Mouse (Mus musculus): ENCODE data around the gene Tubgcp3.
A peak's percentile ranks its signal among the peaks of the same experiment; 100 is the strongest.
"Not testable (repeated sequence)": the region's sequence is repeated elsewhere in the genome, so short reads cannot be mapped to it uniquely, and the experiment has no call there.

Gene Tubgcp3

GRCm38 (mm10) chr8:12672056-12672881 is at the start of gene Tubgcp3:
Tubgcp3 (minus strand) TSS chr8:12672248.
- DNase-seq = peak; percentile 91 to 92

DNA sequence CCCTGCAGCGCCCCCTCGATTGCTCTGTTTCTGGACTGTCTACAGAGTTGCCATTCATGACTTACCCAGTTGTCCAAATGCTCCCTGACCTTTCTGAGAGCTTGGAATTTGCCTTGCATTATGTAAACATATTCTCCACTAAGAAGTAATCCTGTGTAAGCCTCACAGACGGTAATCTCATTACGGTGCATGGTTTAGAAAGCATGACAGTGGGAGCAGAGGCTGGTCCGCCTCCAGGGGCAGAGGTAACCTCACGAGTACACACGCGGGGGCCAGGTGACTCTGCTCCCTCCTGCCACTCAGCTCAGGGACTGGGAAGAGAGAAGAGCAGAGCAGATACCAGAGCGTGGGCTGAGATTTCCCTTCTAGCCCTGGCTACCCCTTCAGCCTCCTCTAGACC is 47.0 kb upstream of the Tubgcp3 start:
- no peak for DNase-seq

- DNase-seq = no peak
These were observed 44.0 kb upstream of the Tubgcp3 start for GRCm38 (mm10) chr8:12715861-12716585.

DNA sequence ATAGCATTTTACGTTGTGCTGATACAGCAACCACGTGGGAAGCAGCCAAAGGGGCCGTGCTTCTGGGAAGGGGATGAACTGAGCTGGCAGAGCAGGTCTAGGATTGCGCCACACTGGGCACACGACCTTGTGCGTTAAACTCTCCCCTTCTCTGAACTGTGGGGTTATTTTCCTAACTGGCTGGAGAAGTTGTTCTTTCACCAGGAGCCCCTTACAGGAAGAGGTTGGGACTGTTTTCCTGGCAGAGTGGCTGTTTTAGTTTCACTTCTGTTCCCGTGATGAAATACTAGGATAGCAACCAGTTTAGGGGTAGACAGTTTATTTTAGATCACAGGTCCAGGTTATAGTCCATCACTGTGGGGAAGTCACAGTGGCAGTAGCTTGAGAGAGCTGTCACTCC is 39.6 kb upstream of the Tubgcp3 start:
- no peak for DNase-seq

DNA sequence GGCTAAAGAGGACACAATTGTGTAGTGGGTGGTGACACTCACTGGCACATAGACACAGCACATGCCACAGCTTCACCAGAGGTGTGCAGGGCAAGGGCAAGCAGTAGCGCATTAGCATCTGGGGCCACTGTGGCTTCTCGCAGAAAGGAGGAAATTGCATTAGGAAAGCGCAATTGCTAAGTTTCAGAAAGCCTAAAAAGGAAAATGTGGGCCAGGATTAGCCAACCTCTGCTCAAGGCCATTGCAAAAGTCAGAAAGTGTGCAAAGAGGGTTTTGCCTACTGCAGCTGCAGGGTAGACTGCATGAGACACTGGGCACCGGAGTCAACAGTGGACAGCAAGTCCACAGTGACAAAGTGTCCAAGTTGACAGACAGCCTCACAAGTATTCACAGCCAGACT is 31.5 kb upstream of the Tubgcp3 start:
- DNase-seq = no peak

DNA sequence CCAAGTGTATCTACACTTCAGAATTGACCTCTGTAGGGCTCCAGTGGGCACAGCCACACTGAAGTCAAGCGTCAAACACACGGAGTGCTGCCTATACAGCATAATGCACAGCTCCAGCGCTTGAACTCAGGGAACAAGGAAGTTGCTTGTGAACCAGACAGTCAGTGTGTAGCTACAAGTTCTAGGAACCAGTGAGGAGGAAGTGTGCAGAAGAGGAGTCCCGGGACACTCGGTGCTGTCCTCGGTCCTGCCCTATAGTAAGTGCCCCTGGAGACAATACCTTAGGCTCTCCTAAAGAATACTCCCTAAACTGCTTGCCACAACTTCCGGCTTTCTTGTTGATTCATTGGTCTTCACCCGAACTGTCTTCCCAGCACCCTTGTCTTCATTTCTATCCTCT is 30.2 kb upstream of the Tubgcp3 start:
- DNase-seq = no peak

DNA sequence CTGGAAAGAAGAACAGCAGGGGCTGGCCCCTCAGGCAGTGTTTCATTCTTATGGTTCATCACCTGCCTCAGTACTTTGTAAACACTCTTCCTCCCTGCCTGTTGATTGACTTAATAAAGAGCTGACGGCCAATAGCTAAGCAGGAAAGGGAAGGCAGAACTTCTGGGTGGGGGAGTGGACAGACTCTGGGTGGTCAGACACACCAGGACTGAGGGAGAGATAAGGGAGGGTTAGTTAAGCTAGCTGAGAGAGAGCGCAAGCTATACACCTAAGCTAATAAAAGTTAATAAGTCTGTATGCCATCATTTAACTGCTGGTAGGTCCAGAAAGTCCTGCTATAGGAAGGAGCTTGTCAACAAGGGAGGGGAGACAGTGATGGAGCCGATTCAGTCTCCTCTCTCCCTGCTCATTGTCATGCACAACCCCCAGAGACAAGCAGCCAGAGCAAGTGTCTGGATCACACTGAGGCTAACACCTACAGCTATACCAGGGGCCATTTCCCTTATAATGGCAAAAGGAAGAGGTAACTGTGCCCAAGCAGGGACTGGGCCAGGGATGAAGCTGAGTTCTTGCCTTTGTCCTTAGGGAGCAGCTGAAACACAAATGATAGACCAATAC is 26.7 kb upstream of the Tubgcp3 start:
- no peak for DNase-seq

- no peak for DNase-seq
These were observed 16.8 kb upstream of the Tubgcp3 start for GRCm38 (mm10) chr8:12688851-12689250.

GRCm38 (mm10) chr8:12677529-12677928 is 5.5 kb upstream of the Tubgcp3 start:
- peak; percentile 89 to 91 for DNase-seq

DNA sequence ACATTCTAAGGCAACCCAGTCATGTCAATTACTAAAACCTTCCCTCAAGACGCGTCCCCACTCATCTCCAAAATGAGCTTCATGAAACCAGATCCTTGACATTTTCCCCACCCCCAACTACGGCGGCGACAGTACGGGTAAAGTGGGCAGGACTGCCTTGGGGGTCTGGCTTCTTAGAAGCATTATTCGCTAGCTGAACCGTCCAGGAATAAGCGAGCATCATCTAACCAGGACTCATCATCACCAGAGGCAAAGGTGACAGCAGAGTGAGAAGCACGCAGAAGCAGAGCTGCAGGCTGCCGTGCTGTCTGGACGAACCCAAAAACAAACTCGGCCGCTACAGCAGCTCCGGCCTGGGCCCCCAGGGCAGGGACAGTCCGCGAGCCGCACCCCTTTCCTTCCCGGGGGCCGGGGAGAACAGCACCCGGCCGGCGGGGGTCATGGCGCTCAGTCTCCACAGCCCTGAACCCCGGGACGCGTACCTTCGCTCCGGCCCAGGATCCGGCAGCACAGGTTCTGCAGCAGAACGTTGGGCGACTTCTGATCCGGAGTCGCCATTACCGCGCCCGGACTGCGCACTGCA is 484 bp downstream of the Tubgcp3 start:
- DNase-seq = no peak

- no peak for DNase-seq
These were observed 1.1 kb downstream of the Tubgcp3 start for GRCm38 (mm10) chr8:12670965-12671364.

DNA sequence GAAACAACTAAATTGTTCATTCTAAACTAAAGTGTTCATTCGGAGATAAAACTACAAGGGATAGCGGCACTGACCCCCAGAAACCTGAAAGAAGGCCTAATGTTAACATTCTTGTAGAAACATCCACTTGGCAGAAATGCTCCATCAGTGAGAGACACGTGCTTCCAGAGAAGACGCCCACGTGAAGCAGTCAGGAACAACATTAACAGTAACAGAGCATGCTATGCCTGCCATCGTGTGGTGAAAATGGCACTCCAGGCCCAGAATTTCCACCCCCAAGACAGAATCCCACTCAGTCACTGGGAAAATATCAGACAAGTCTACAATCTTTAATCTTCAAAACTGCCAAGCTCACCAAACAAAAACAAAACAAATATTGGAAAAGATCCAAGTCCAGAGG is 3.2 kb downstream of the Tubgcp3 start:
- DNase-seq = no peak

DNA sequence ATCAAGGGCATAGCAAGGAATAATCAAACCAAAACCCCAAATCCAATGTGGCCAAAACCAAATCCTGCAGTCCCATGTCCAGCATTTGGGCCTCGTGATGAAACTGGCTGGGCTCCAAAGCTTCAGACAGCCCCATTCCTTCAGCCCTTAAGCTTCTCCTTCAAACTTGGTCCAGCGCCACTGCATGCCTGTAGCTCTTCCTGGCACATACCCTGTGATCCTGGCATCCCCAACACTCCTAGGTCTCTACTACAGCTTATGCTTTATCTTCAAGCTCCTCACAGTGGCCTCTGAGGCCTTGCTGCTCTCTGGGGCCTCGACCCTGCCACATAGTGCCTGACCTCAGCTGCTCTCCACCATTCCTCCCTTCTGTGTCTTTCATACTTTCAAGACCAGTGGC is 5.5 kb downstream of the Tubgcp3 start:
- DNase-seq = not testable (repeated sequence)

- DNase-seq = no peak
These were observed 9.0 kb downstream of the Tubgcp3 start for GRCm38 (mm10) chr8:12663105-12663456.

GRCm38 (mm10) chr8:12662375-12663104 is 9.5 kb downstream of the Tubgcp3 start:
- DNase-seq = no peak

GRCm38 (mm10) chr8:12657411-12657810 is 14.6 kb downstream of the Tubgcp3 start:
- DNase-seq = no peak

- DNase-seq = no peak
These were observed 20.8 kb downstream of the Tubgcp3 start for GRCm38 (mm10) chr8:12651246-12651645.

DNA sequence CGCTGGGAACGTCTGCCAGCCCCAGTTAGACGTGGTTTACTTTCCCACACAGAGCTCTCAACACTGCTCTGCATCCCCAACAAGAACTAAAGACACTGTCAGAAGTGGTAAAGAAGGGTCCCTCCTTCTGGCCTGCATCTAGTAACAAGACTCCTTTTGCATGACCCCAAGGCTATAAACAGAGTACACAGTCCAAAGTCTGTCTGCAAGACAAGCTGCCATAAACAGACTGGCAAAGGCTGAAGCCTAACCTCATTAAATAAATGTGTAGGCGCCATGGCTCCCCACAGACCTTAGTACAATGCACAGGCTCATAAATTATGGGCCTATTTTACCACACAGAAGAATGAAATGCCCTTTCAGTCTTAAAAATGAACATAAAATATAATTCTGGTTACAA is 21.6 kb downstream of the Tubgcp3 start:
- DNase-seq = no peak

DNA sequence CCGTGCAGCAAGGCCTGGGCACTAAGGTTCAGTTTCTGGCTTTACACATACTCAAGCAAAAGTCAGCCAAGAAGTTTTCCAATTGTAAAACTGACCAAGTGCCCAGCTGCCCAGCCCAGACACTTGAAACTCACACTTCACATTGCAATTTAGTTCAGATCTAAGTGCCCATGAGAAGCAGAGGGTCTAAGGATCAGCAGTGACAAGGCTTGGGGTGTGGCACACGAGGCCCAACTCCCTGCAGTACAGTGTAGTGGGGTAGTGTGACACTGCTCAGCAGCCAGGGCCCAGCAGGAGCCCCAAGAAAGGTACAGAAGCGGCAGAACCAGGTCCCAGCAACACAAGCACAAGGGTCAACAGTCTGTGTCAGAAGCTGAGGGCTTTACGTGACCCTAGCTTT is 23.1 kb downstream of the Tubgcp3 start:
- DNase-seq = no peak

GRCm38 (mm10) chr8:12646536-12646935 is 25.5 kb downstream of the Tubgcp3 start:
- DNase-seq = no peak

DNA sequence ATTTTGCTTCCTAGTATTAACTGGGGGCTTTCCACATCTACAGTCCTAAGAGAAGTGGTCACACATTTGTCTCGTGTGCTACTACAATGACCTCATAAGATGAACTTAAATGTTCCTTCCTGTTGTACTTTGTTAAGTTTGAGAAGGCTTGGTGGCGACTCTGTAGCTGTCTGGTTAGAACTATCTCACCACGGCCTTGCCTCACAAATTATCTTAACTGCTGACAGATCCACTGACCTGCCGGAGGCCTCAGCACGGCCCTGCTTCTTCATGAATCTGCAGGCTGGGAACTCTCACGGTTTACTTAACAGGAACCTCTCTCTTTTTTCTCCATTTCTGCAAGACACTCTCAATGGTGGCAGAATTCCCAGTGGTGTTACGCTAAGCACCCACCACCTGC is 27.2 kb downstream of the Tubgcp3 start:
- no peak for DNase-seq

- no peak for DNase-seq
These were observed 27.7 kb downstream of the Tubgcp3 start for GRCm38 (mm10) chr8:12644341-12644740.

- DNase-seq = no peak
These were observed 30.5 kb downstream of the Tubgcp3 start for GRCm38 (mm10) chr8:12641527-12641926.
